Mouse (Mus musculus) bone marrow macrophage, adult 2 months (primary cell): ENCODE data around the gene Dusp3. TPM values are rescaled to one million over a fixed set of nuclear protein-coding genes. Genes with fewer than 3 reads are reported as not detected.

Experiments
- H3K27ac ChIP-seq: 2 replicates; pipeline ENCODE4 v1.5.1; 2012; ENCODE audit warnings: low read depth, low read length; ENCODE audit not compliant: insufficient read depth
- H3K4me1 ChIP-seq: 2 replicates; pipeline ENCODE4 v1.6.1; 2012; ENCODE audit warnings: low read length; ENCODE audit not compliant: control insufficient read depth, insufficient read depth
- H3K4me3 ChIP-seq: 2 replicates; pipeline ENCODE4 v1.5.1; 2012; ENCODE audit warnings: mild to moderate bottlenecking, low read length, moderate library complexity; ENCODE audit not compliant: insufficient read depth
- CTCF ChIP-seq: IDR thresholded peaks from 2 replicates; pipeline ENCODE4 v1.5.1; 2012; ENCODE audit warnings: low read depth, mild to moderate bottlenecking, low read length, moderate library complexity
- POLR2A ChIP-seq: IDR thresholded peaks from 2 replicates; pipeline ENCODE4 v1.6.1; 2012; ENCODE audit warnings: mild to moderate bottlenecking, low read depth, low read length, borderline replicate concordance
- polyA plus RNA-seq: library from polyadenylated mRNA; stranded (reverse); fragments of >200 nt; gene quantifications from 2 replicates; pipeline ENCODE4 v1.2.4, GENCODE M21; 2012; ENCODE audit not compliant: missing spikeins, insufficient read depth, insufficient read length

The Dusp3 gene
- polyA plus RNA-seq, 1 experiment, result 79.3 TPM

- TF ChIP-seq POLR2A (no peak), CTCF (no peak)
- Histone ChIP-seq H3K4me1 (no peaks in the 10 kb centered on the region), H3K4me3 (no peak overlapping the region), H3K27ac (no peak overlapping the region)
Observed at GRCm38 (mm10) chr11:101923988-101924387, 62.8 kb downstream of the Dusp3 start.

DNA sequence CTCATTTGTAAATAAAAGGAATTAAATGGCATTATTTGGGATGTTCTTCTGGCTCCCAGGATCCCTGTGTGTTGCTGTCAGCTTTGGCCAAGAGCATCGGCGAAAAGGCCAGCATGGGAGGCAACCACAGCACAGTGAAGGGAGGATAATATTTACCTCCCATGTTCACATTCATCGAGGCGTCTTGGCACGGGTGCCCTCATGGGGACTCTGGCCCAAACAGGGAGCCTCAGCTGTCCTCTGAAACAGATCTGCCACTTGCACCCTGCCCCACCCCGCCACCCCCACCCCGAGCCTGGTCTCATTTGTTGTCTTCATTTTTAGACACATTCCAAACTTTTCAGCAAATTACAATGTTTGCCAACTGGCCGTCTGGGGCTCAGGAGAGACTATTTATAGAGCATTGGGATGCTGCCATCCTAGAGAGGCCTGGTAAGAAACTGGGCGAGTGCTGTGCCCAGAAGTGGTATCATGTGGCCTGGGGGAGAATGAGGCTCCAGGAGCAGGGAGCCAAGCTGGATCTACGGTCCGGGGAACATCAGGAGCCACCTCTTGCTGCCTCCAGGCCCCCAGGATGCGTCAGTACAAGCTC lies 65.4 kb downstream of the Dusp3 start:
- no peaks in the 10 kb centered on the region for H3K4me1 ChIP-seq
- H3K4me3 ChIP-seq, result no peak overlapping the region
- no peak overlapping the region for H3K27ac ChIP-seq
- TF ChIP-seq CTCF, result no peak
- no peak for TF ChIP-seq POLR2A

Other genes with a start within 250 kb of the Dusp3 start
- gene Etv4, start 201.6 kb downstream of the Dusp3 start, polyA plus RNA-seq, result 1.1 TPM in 1 of 2 replicates, not detected in the other
- not detected in 2 replicates for gene Meox1, start 92.6 kb downstream of the Dusp3 start, polyA plus RNA-seq
- gene Sost, start 20.0 kb downstream of the Dusp3 start, polyA plus RNA-seq, result not detected in 2 replicates
- not detected in 2 replicates for gene Cfap97d1, start 2.7 kb downstream of the Dusp3 start, polyA plus RNA-seq
- gene Mpp3, start 41.4 kb upstream of the Dusp3 start, polyA plus RNA-seq, result 0.31 TPM in 1 of 2 replicates, not detected in the other
- gene Cd300lg, start 54.5 kb upstream of the Dusp3 start, polyA plus RNA-seq, result 5.1 and 6.4 TPM in 2 replicates
- not detected in 2 replicates for gene Mpp2, start 101.5 kb upstream of the Dusp3 start, polyA plus RNA-seq
- not detected in 2 replicates for gene Ppy, start 114.3 kb upstream of the Dusp3 start, polyA plus RNA-seq
- gene Pyy, start 120.8 kb upstream of the Dusp3 start, polyA plus RNA-seq, result not detected in 2 replicates
- gene Nags, start 158.5 kb upstream of the Dusp3 start, polyA plus RNA-seq, result not detected in 2 replicates
- gene Tmem101, start 169.4 kb upstream of the Dusp3 start, polyA plus RNA-seq, result 10.0 and 10.4 TPM in 2 replicates
- gene Lsm12, start 198.3 kb upstream of the Dusp3 start, polyA plus RNA-seq, result 43.3 and 47.7 TPM in 2 replicates
- 20.1 and 28.3 TPM in 2 replicates for gene G6pc3, start 202.6 kb upstream of the Dusp3 start, polyA plus RNA-seq
- 96.3 and 116 TPM in 2 replicates for gene Hdac5, start 243.2 kb upstream of the Dusp3 start, polyA plus RNA-seq